Mouse (Mus musculus): ENCODE results near the gene Serinc2. TPM values are rescaled to one million over a fixed set of nuclear protein-coding genes. Genes with fewer than 3 reads are reported as not detected.

Serinc2 gene
- polyA plus RNA-seq, 1 experiment, result 37.7 TPM

DNA sequence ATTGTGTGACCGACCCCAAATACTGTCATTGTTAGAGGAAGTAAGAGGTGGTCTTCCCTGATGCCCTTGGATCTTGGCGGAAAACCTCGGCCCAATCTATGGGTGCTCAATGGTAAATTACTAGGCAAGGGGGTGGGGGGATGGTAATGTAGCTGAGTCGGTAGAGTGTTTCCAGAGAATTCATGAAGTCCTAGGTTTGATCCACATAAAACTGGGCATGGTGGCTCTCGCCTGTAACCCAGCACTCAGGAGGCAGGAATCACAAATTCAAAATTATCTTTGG is 3.2 kb downstream of the Serinc2 start:
- Histone ChIP-seq H3K79me3 (ENCODE audit: low read depth) (peaks cover 3% of the 10 kb centered on the region), H3K4me3 (ENCODE audit: insufficient read depth, poor library complexity, severe bottlenecking) (no peak overlapping the region), H3K27me3 (ENCODE audit: control insufficient read depth, insufficient read depth, insufficient read length) (no peaks in the 10 kb centered on the region), H3K36me3 (ENCODE audit: control insufficient read depth, insufficient read depth) (no peaks in the 10 kb centered on the region), H3ac (ENCODE audit: control insufficient read depth, insufficient read length, low read depth) (no peak overlapping the region), H3K79me2 (ENCODE audit: control insufficient read depth, insufficient read depth) (peaks cover 7% of the 10 kb centered on the region)
- TF ChIP-seq MAX (IDR thresholded peaks at IDR 0.05), result no peak
- TF ChIP-seq MYOG (IDR thresholded peaks at IDR 0.05; ENCODE audit: control insufficient read depth, extremely low read depth, insufficient read length), result no peak
- TF ChIP-seq USF1 (IDR thresholded peaks at IDR 0.05; ENCODE audit: low read depth), result no peak
- TF ChIP-seq MYOD1 (IDR thresholded peaks at IDR 0.05; ENCODE audit: control insufficient read depth, insufficient read length, low read depth), result no peak
- no peak for TF ChIP-seq CEBPB (IDR thresholded peaks at IDR 0.05; ENCODE audit: low read depth)
- TF ChIP-seq CTCF (IDR thresholded peaks at IDR 0.05; ENCODE audit: control insufficient read depth, insufficient read depth, insufficient read length), result no peak
- no peak for TF ChIP-seq FOSL1 (IDR thresholded peaks at IDR 0.05; ENCODE audit: insufficient read depth, low read length, poor library complexity, severe bottlenecking)

DNA sequence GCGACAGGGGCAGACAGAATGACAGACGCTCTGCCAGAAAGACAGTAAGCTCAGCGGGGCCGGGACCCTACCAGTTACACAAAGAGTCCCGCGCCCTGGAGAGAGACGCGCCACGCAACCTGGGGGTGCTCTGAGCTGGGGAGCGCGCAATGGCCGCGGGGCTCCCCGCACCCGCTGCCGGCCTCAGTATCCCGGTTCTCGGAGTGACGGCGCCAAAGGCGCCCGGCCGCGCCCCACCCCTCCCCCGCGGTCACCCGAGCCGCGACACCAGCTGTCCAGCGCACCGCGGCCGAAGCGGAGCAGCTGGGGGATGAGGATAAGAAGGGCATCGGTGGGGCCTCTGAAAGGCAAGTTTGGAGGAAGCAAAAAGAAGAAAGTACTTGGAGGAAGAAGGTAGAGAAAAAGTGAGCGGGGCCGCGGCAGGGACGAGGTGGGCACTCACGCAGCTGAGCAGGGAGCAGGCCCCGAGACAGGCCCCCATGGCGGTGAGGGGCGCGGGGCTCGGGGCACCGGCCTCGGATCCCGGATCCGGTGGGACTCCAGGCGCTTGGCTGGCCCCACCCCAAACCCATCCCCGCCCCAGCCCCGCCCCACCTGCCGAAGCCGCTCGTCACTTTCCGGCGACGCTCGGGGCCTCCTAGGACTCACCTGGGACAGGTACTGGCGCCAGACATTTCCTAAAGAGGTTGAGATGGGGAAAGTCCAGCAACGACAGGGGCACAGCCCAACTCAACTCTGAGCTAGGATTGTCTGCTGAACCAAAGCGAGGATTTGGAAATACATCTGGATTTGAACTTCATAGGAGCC is 3.8 kb downstream of the Serinc2 start:
- Histone ChIP-seq H3ac (ENCODE audit: control insufficient read depth, insufficient read length, low read depth) (peak overlapping the region; percentile 80), H3K79me3 (ENCODE audit: low read depth) (peaks cover 3% of the 10 kb centered on the region), H3K36me3 (ENCODE audit: control insufficient read depth, insufficient read depth) (no peaks in the 10 kb centered on the region), H3K27me3 (ENCODE audit: control insufficient read depth, insufficient read depth, insufficient read length) (no peaks in the 10 kb centered on the region), H3K4me3 (ENCODE audit: insufficient read depth, poor library complexity, severe bottlenecking) (peak overlapping the region; percentile 44), H3K79me2 (ENCODE audit: control insufficient read depth, insufficient read depth) (peaks cover 7% of the 10 kb centered on the region)
- TF ChIP-seq MAX (IDR thresholded peaks at IDR 0.05) (no peak), USF1 (IDR thresholded peaks at IDR 0.05; ENCODE audit: low read depth) (no peak), FOSL1 (IDR thresholded peaks at IDR 0.05; ENCODE audit: insufficient read depth, low read length, poor library complexity, severe bottlenecking) (no peak), MYOG (IDR thresholded peaks at IDR 0.05; ENCODE audit: control insufficient read depth, extremely low read depth, insufficient read length) (no peak), MYOD1 (IDR thresholded peaks at IDR 0.05; ENCODE audit: control insufficient read depth, insufficient read length, low read depth) (no peak), CTCF (IDR thresholded peaks at IDR 0.05; ENCODE audit: control insufficient read depth, insufficient read depth, insufficient read length) (no peak)

DNA sequence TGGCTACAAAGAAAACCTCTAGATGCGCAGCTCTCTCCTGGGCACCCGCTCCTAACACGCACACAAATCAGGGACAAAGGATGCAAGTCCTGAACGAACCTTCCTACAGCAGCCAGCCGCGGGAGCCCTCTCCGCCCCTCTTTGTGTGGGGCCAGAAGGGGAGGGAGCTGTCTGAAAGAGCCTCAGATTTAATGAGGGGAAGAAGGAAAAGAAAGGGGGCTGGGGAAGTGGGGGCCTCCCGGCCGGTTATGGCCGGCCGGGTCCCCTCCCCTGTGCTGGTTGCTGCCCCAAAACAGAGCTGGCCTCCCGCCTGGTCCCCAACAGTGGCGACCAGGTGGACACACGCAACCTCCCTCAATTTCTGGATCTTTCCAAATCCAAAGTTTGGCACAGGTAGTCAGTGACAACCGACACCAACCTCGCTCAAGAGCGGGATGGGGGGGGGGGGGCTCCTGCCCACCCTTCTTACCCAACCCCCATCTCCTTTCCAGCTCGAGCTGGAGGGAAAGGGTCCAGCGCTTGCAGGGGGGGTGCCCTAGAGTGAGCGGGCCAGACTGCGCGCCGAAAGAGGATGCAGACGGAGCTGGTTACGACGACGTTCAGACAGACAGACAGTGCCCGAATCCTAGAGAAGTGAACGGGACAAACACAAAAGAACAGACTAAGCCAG is 4.5 kb downstream of the Serinc2 start:
- H3K79me2 ChIP-seq (ENCODE audit: control insufficient read depth, insufficient read depth), result peaks cover 7% of the 10 kb centered on the region
- H3ac ChIP-seq (ENCODE audit: control insufficient read depth, insufficient read length, low read depth), result peak overlapping the region; percentile 80
- H3K79me3 ChIP-seq (ENCODE audit: low read depth), result peaks cover 3% of the 10 kb centered on the region
- peak overlapping the region; percentile 44 for H3K4me3 ChIP-seq (ENCODE audit: insufficient read depth, poor library complexity, severe bottlenecking)
- no peak for TF ChIP-seq USF1 (IDR thresholded peaks at IDR 0.05; ENCODE audit: low read depth)
- no peak for TF ChIP-seq CTCF (IDR thresholded peaks at IDR 0.05; ENCODE audit: control insufficient read depth, insufficient read depth, insufficient read length)
- no peak for TF ChIP-seq MAX (IDR thresholded peaks at IDR 0.05)
- TF ChIP-seq MYOD1 (IDR thresholded peaks at IDR 0.05; ENCODE audit: control insufficient read depth, insufficient read length, low read depth), result no peak
- TF ChIP-seq CEBPB (IDR thresholded peaks at IDR 0.05; ENCODE audit: low read depth), result no peak
- TF ChIP-seq MYOG (IDR thresholded peaks at IDR 0.05; ENCODE audit: control insufficient read depth, extremely low read depth, insufficient read length), result no peak
- no peak for TF ChIP-seq FOSL1 (IDR thresholded peaks at IDR 0.05; ENCODE audit: insufficient read depth, low read length, poor library complexity, severe bottlenecking)
- no peaks in the 10 kb centered on the region for H3K36me3 ChIP-seq (ENCODE audit: control insufficient read depth, insufficient read depth)
- no peaks in the 10 kb centered on the region for H3K27me3 ChIP-seq (ENCODE audit: control insufficient read depth, insufficient read depth, insufficient read length)

DNA sequence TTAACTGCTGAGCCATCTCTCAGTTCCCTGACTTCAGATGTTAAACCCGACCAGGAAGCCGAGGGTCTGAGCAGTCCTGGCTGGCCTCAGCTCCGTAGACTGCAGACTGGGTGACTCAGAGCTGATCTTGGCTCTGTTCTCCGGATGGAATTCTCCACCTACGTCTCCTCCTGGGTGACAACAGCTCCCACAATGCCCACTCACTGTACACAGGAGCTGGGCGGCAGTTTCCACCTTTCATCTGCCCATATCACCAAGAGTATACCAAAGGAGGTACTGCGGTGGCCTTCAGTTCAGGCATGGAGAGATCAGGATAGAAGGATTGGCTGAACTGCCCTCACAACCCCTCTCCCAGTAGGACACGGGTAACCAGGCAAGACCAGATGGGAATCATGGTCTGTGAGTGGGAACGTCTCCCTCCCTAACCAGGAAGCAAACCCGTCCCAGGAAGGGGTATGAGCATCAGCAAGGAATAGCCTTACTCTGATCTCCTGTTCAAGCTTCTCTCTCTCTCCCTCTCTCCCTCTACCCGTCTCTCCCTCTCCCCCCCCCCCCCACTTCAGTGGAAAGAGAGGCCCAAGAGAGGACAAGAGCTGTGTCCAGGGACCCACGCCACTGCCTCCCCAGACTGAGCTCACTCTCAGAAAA is 5.2 kb downstream of the Serinc2 start:
- Histone ChIP-seq H3K4me3 (ENCODE audit: insufficient read depth, poor library complexity, severe bottlenecking) (peak overlapping the region; percentile 44), H3K27me3 (ENCODE audit: control insufficient read depth, insufficient read depth, insufficient read length) (no peaks in the 10 kb centered on the region), H3K79me2 (ENCODE audit: control insufficient read depth, insufficient read depth) (peaks cover 7% of the 10 kb centered on the region), H3ac (ENCODE audit: control insufficient read depth, insufficient read length, low read depth) (peak overlapping the region; percentile 68), H3K79me3 (ENCODE audit: low read depth) (peaks cover 3% of the 10 kb centered on the region), H3K36me3 (ENCODE audit: control insufficient read depth, insufficient read depth) (no peaks in the 10 kb centered on the region)
- TF ChIP-seq MYOD1 (IDR thresholded peaks at IDR 0.05; ENCODE audit: control insufficient read depth, insufficient read length, low read depth) (peak; percentile 8), USF1 (IDR thresholded peaks at IDR 0.05; ENCODE audit: low read depth) (no peak), FOSL1 (IDR thresholded peaks at IDR 0.05; ENCODE audit: insufficient read depth, low read length, poor library complexity, severe bottlenecking) (peak; percentile 68)

DNA sequence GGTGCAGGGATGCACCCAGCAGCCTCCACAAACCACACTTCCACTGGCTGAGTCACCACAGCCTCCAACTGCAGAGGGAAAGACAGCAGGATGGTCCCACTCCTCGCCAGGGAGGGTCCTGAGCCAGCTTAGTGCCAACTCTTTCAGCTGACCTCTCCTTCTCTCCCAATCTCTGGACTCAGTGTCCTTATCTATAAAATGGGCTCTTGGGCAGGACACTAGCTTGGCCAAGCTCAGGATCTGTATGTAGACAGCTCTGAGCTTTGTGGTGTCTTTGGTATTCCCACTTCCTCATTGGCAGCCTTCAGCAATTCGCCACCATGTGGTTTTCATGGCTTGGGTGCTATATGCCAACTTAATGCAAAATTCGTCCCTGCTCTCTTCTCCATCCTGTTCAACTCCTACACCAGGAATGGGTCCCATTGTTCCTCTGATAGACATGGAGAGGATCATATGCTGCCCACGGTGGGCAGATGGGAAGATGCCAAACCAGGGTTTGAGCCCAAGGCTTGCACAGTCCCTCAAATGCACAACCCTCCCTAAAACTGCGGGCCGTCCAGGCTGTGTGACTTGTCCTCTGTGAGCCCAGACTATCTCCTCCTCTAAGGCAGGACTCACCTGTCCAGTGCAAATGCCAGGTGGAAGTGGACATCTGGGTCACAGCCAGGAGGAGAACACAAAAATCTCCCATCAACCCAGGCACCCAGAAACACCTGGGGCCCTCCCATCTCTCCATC is 8.2 kb downstream of the Serinc2 start:
- H3K79me3 ChIP-seq (ENCODE audit: low read depth), result peaks cover 3% of the 10 kb centered on the region
- peak; percentile 61 for TF ChIP-seq MAX (IDR thresholded peaks at IDR 0.05)
- TF ChIP-seq USF1 (IDR thresholded peaks at IDR 0.05; ENCODE audit: low read depth), result no peak
- no peak for TF ChIP-seq CTCF (IDR thresholded peaks at IDR 0.05; ENCODE audit: control insufficient read depth, insufficient read depth, insufficient read length)
- peak; percentile 13 for TF ChIP-seq MYOD1 (IDR thresholded peaks at IDR 0.05; ENCODE audit: control insufficient read depth, insufficient read length, low read depth)
- TF ChIP-seq FOSL1 (IDR thresholded peaks at IDR 0.05; ENCODE audit: insufficient read depth, low read length, poor library complexity, severe bottlenecking), result no peak
- no peaks in the 10 kb centered on the region for H3K27me3 ChIP-seq (ENCODE audit: control insufficient read depth, insufficient read depth, insufficient read length)
- H3K36me3 ChIP-seq (ENCODE audit: control insufficient read depth, insufficient read depth), result no peaks in the 10 kb centered on the region
- H3K4me3 ChIP-seq (ENCODE audit: insufficient read depth, poor library complexity, severe bottlenecking), result no peak overlapping the region
- H3K79me2 ChIP-seq (ENCODE audit: control insufficient read depth, insufficient read depth), result peaks cover 7% of the 10 kb centered on the region
- H3ac ChIP-seq (ENCODE audit: control insufficient read depth, insufficient read length, low read depth), result no peak overlapping the region

Measured in C2C12 (cell line).